Mouse (Mus musculus) embryonic facial prominence, embryonic 14.5 days (tissue): ENCODE data around the gene Rexo5. TPM values are rescaled to one million over a fixed set of nuclear protein-coding genes. Genes with fewer than 3 reads are reported as not detected.

Experiments
- ATAC-seq: fragments of 200-750 bp; cut with Nextera tagmentation; 2 replicates; pipeline ENCODE4 v1.8.0; 2017; ENCODE audit warnings: low read depth, moderate number of reproducible peaks, moderate TSS enrichment
- DNase-seq: peaks from one replicate; pipeline ENCODE4 v3.0.0-alpha.2; 2015; ENCODE audit warnings: low spot score
- H3K27ac ChIP-seq: fragments of 300-500 bp; sonication (generic); replicated peaks from 2 replicates; pipeline ENCODE4 v1.5.1; 2014; ENCODE audit warnings: low read depth, mild to moderate bottlenecking, low read length, moderate library complexity
- H3K27me3 ChIP-seq: fragments of 300-500 bp; sonication (generic); replicated peaks from 2 replicates; pipeline ENCODE4 v1.6.1; 2014; ENCODE audit warnings: low read length; ENCODE audit not compliant: control insufficient read depth, insufficient read depth
- H3K36me3 ChIP-seq: fragments of 300-500 bp; sonication (generic); 2 replicates; pipeline ENCODE4 v1.6.1; 2014; ENCODE audit warnings: low read length, mixed read lengths; ENCODE audit not compliant: control insufficient read depth, insufficient read depth
- H3K4me1 ChIP-seq: fragments of 300-500 bp; sonication (generic); 2 replicates; pipeline ENCODE4 v1.6.1; 2014; ENCODE audit warnings: antibody characterized with exemption, low read length; ENCODE audit not compliant: control insufficient read depth, insufficient read depth
- H3K4me2 ChIP-seq: fragments of 300-500 bp; sonication (generic); 2 replicates; pipeline ENCODE4 v1.6.1; 2014; ENCODE audit warnings: low read depth, mild to moderate bottlenecking, low read length, moderate library complexity, mixed read lengths
- H3K4me3 ChIP-seq: fragments of 300-500 bp; sonication (generic); 2 replicates; pipeline ENCODE4 v1.5.1; 2014; ENCODE audit warnings: low read depth, mild to moderate bottlenecking, low read length
- H3K9ac ChIP-seq: fragments of 300-500 bp; sonication (generic); 2 replicates; pipeline ENCODE4 v1.6.1; 2014; ENCODE audit warnings: low read depth, mild to moderate bottlenecking, low read length, moderate library complexity, mixed read lengths
- H3K9me3 ChIP-seq: fragments of 300-500 bp; sonication (generic); 2 replicates; pipeline ENCODE4 v1.6.1; 2016; ENCODE audit warnings: low read length; ENCODE audit not compliant: control insufficient read depth
- WGBS: fragments of 180-500 bp; shearing (Covaris S2); extraction: QIAGEN DNeasy Blood & Tissue Kit; methylation state at CpG from one replicate; pipeline ENCODE4 v1.1.7; 2014; 5-methylcytosine and 5-hydroxymethylcytosine counted together
- polyA plus RNA-seq: library from polyadenylated mRNA; unstranded; fragments of >200 nt; fragmentation: Nextera tagmentation; extraction: Ambion mirVana; gene quantifications from 2 replicates; pipeline ENCODE4 v1.2.1, GENCODE M21; 2014

The Rexo5 gene
- polyA plus RNA-seq, 1 experiment from 2014 or later, result 17.8 TPM

DNA sequence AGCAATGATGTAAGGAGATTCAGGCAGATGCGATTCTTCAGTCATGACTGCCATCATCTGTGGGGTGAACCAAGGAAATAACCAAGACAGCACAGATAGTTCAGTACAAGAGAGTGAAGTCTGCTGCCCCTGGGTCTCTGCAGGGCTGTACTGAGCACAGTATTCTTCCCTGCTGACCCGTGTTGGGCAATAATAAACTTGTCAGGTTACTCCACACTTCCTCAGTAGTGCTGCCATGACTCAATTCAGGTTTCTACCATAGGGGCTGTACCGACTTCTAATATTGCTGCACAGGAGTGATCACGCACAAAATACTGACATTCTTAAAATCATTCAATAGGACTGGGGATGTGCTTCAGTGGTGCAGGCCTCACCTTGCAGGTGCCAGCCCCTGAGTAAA lies 85.4 kb downstream of the Rexo5 start:
- Histone ChIP-seq H3K4me3 (no peak overlapping the region), H3K4me1 (no peaks in the 10 kb centered on the region), H3K27me3 (no peaks in the 10 kb centered on the region), H3K4me2 (no peak overlapping the region), H3K9ac (no peak overlapping the region), H3K36me3 (peaks cover 12% of the 10 kb centered on the region; the same call in 1 of the 2 replicates), H3K27ac (no peak overlapping the region), H3K9me3 (no peaks in the 10 kb centered on the region)
- ATAC-seq (no peak), DNase-seq (no peak)
- 89% methylated on average over 4 of the region's 4 CpGs for WGBS

DNA sequence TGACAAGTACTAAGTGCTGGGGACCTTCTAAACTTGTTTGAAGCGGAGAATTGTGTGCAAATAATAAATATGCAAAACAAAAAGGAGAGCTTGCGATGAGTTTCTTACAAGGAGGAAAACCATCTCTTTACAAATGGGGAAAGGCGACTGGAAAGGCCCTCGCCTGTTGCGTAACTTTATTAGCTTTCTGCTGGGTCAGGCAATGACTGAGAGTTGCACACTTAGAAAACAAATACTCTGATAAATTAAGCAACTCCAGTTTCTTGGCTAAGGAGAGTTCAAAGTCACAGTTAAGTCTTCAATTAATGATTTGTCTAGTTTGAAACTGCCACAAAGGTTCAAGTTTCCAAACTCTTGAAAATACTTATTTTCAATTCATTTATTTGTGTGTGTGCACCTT lies 86.5 kb downstream of the Rexo5 start:
- Histone ChIP-seq H3K4me2 (no peak overlapping the region), H3K9ac (no peak overlapping the region), H3K36me3 (peaks cover 12% of the 10 kb centered on the region; the same call in 1 of the 2 replicates), H3K9me3 (no peaks in the 10 kb centered on the region), H3K4me3 (no peak overlapping the region), H3K4me1 (no peaks in the 10 kb centered on the region), H3K27ac (no peak overlapping the region), H3K27me3 (no peaks in the 10 kb centered on the region)
- 90% methylated on average over 5 of the region's 5 CpGs for WGBS
- no peak for DNase-seq
- no peak for ATAC-seq

DNA sequence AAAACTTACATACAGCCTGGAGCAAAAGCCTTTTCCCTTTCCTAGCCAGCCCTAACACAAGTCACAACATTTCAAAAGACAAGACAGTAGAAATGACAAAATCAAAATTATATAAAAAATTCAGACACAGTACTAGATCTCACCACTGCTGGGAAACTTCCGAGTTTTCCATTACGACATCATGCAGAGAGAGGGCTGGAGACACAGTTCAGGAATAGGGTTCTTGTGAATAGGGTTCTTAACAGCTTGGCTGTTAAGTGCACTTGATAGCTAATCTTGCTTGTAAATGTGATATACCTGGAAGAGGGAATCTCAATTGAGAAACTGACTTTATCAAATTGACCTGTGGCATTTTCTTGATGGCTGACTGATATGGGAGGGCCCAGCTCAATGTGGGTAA lies 87.4 kb downstream of the Rexo5 start:
- no peak overlapping the region for H3K4me3 ChIP-seq
- H3K36me3 ChIP-seq, result peaks cover 12% of the 10 kb centered on the region; the same call in 1 of the 2 replicates
- no peak for DNase-seq
- WGBS, result 87% methylated on average over 2 of the region's 2 CpGs
- no peak overlapping the region for H3K9ac ChIP-seq
- no peak for ATAC-seq
- no peak overlapping the region for H3K4me2 ChIP-seq
- H3K9me3 ChIP-seq, result no peaks in the 10 kb centered on the region
- no peak overlapping the region for H3K27ac ChIP-seq
- H3K27me3 ChIP-seq, result no peaks in the 10 kb centered on the region
- H3K4me1 ChIP-seq, result no peaks in the 10 kb centered on the region

DNA sequence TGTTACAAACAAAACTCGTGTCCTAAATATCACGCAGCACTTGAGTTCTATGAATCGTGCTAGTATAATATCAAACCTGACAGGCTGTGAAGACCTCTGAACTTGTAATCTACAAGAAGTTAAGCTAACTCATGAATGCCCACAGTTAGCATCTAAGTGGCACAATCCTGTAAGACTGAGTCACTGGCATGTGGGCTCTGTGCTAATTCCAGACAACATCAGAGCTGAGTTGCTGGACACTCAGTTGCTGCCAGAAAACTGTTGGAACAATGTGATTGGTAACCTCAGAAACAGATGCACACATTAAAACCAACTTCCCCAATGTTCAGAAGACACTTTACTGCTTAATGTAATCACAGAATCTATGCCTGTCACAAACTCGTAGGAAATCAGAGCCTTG lies 94.1 kb downstream of the Rexo5 start:
- DNase-seq (no peak), ATAC-seq (no peak)
- H3K4me2 ChIP-seq, result no peak overlapping the region
- no peak overlapping the region for H3K4me3 ChIP-seq
- H3K9ac ChIP-seq, result no peak overlapping the region
- 0 out of 2 replicates have a peak, but pooled peaks cover 4% of the 10 kb centered on the region for H3K36me3 ChIP-seq
- no peak overlapping the region for H3K27ac ChIP-seq
- WGBS, result 92% methylated on average over 4 of the region's 4 CpGs
- no peaks in the 10 kb centered on the region for H3K27me3 ChIP-seq
- H3K4me1 ChIP-seq, result no peaks in the 10 kb centered on the region; the same call in 1 of the 2 replicates
- no peaks in the 10 kb centered on the region for H3K9me3 ChIP-seq

DNA sequence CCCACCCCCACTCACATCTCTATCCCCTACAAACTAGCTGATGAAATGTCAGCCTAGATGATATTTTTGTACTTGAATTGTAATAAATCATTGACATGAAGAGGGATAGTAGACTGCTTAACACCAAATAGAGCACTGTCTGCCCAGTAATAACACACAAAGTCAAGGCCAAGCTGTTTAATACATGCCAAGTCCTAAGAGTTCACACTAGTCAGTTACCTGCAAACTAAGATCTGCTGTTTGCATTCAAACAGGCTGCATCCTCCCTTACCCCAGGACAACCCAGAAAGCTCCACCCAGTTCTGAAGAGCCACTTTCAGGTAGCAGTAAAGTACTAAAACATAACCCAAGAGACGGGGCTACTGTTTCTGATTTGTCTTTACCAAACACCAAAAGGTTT lies 98.4 kb downstream of the Rexo5 start:
- Histone ChIP-seq H3K36me3 (no peaks in the 10 kb centered on the region), H3K9ac (no peak overlapping the region), H3K4me2 (no peak overlapping the region), H3K9me3 (no peaks in the 10 kb centered on the region), H3K27me3 (no peaks in the 10 kb centered on the region), H3K4me3 (no peak overlapping the region), H3K27ac (no peak overlapping the region), H3K4me1 (peaks cover 20% of the 10 kb centered on the region)
- WGBS, result 86% methylated on average over 1 of the region's 1 CpGs
- no peak for DNase-seq
- ATAC-seq, result no peak

DNA sequence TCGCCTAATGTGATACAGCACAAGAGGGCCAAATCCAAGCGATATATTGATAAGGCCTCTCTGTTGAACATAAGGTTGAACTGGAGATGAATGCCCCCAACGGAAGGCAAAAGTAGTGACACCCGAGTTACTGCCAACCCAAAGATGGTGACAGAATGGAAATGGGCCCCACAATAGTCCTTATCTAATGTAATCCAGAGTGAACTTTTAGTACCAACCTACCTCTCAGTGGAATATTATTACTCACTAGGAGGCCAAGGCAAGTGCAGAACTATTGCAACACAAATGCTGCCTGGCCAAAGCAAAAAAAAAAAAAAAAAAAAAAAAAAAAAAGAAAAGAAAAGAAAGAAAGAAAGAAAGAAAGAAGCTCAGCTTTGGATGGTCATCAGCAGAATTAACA lies 98.9 kb downstream of the Rexo5 start:
- H3K9me3 ChIP-seq, result no peaks in the 10 kb centered on the region
- no peak overlapping the region for H3K4me2 ChIP-seq
- no peak overlapping the region for H3K27ac ChIP-seq
- H3K27me3 ChIP-seq, result no peaks in the 10 kb centered on the region
- no peaks in the 10 kb centered on the region for H3K36me3 ChIP-seq
- no peak overlapping the region for H3K4me3 ChIP-seq
- H3K4me1 ChIP-seq, result peaks cover 20% of the 10 kb centered on the region
- no peak for ATAC-seq
- 91% methylated on average over 4 of the region's 4 CpGs for WGBS
- H3K9ac ChIP-seq, result no peak overlapping the region
- DNase-seq, result no peak

DNA sequence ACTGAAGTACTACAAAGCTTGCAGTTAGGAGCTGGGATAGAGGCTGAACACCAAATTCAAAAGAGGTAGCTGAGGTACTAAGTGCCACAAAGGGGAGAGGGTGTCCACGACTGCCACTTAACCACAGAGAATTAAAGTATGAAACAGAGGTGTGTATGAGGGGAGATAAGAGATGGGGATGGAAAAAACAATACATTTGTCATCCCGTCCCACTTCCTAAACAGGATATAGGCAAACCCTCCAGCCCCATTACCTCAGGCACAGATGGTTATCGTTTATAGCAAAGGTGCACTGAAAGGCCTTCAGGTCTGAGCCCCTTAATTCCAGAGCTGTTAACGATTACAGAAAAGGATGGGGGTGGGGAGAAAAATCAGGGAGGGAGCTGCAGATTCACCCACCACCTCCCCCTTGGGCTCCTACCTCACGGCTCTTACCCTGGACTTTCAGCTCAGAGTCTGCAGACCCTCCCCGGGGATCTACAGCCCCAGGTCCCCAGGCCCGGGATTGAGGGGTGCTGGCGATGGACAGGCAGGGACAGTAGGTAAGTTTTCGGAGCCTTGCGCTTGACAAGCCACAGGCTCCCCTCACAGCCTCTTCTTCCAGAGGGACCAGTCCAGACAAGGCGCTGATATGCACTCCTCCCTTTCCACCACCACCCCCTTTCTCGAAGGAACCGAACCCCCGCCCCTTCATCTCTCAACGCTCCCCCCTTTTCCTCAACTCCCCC lies 101.2 kb downstream of the Rexo5 start:
- no peak for DNase-seq
- Histone ChIP-seq H3K36me3 (no peaks in the 10 kb centered on the region), H3K27ac (peak overlapping the region; percentile 94), H3K9me3 (no peaks in the 10 kb centered on the region), H3K27me3 (no peaks in the 10 kb centered on the region), H3K9ac (peak overlapping the region; percentile 80), H3K4me1 (peaks cover 20% of the 10 kb centered on the region), H3K4me2 (peak overlapping the region; percentile 85), H3K4me3 (peak overlapping the region; percentile 61)
- WGBS, result under 1% methylated on average over 15 of the region's 15 CpGs
- peak; percentile 48; the same call in 1 of the 2 replicates for ATAC-seq

DNA sequence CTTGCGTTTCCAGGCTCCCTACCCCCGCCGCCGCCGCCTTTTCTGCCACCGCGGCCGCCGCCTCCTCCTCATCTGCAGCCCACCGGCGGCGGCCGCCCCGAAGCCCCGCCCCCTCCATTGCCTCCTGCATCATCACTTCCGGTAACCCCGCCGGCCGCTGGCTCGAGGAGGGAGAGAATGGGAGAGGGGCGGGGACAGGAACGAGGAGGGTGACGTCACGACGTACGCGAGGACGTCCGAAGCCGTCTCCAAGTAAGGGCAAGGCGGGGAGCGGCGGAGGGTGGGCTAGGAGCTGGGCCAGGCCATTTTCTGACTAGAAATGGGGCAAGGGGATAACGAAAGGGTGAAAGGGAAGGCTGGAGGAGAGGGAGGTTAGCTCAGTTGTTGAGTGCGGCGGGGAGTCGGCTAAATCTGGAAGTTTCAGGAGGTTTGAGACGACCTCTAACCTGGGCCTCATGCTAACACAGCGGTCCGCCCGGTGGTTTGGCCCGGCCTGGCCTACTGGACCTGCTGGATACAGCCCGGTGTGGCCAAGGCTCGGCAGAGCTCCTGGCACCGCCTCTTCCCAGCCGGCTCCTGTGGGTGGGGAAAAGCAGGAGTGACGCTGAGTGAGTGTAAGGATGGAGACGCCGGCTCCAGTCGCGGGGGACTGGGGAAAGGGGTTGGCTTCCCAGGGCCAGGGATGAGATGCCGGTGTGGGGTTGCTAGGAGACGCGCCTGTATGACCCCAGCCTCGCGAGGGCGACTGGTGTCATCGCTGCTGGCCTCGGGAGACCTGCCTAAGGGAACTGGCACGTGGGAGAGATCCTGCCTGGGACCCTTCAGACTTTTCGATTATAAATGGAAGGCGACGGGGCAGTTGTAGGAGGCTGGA lies 102.1 kb downstream of the Rexo5 start, which contains the start of the genes Lyrm1 and Dcun1d3:
TSS of gene Lyrm1 (plus strand) at position 223 of the 874 bp plus-strand sequence.
TSS of gene Dcun1d3 (minus strand) at position 660 of the 874 bp plus-strand sequence.
- peak; percentile 98 for ATAC-seq
- H3K27ac ChIP-seq, result peak within 1 kb of the TSS; percentile 94
- H3K4me2 ChIP-seq, result peak within 1 kb of the TSS; percentile 85
- peak; percentile 99 for DNase-seq
- H3K36me3 ChIP-seq, result no peaks in the 10 kb centered on the region
- H3K4me3 ChIP-seq, result peak within 1 kb of the TSS; percentile 61
- H3K9me3 ChIP-seq, result no peaks in the 10 kb centered on the region
- H3K27me3 ChIP-seq, result no peaks in the 10 kb centered on the region
- under 1% methylated on average over 62 of the region's 63 CpGs for WGBS
- H3K9ac ChIP-seq, result peak within 1 kb of the TSS; percentile 80
- peaks cover 20% of the 10 kb centered on the region for H3K4me1 ChIP-seq
